Mouse (Mus musculus) ES-E14 (cell line): ENCODE measurements at regions not wholly inside any gene's neighbourhood (a gene's known extent, or its start where the extent isn't known, plus 50 kb on each side); places are given as distances from the start of the nearest gene placed in this dataset.

ENCODE experiments used
- DNase-seq: peaks from one replicate; pipeline ENCODE4 v3.0.0-alpha.2; 2013; ENCODE audit warnings: low read depth, low spot score
- H3K27ac ChIP-seq: 2 replicates; pipeline ENCODE4 v1.5.1; 2012; ENCODE audit warnings: low read depth, mild to moderate bottlenecking, low read length, moderate library complexity, mixed read lengths; ENCODE audit not compliant: poor library complexity, insufficient read depth, severe bottlenecking
- H3K36me3 ChIP-seq: 2 replicates; pipeline ENCODE4 v1.6.1; 2012; ENCODE audit warnings: mild to moderate bottlenecking, low read length, moderate library complexity, mixed read lengths; ENCODE audit not compliant: control insufficient read depth, poor library complexity, insufficient read depth, severe bottlenecking
- H3K4me1 ChIP-seq, 2 experiments: fragments of 150-350 bp in 1 of 2; sonication (generic) in 1 of 2; 2 replicates each; pipeline ENCODE4 v1.6.1; 2012; ENCODE audit warnings: low read length in 2 of 2, mild to moderate bottlenecking in 1 of 2, mixed read lengths in 1 of 2; ENCODE audit not compliant: control insufficient read depth in 2 of 2, insufficient read depth in 2 of 2, poor library complexity in 1 of 2
- H3K4me3 ChIP-seq, 2 experiments: fragments of 150-350 bp in 1 of 2; sonication (generic) in 1 of 2; 2 replicates each; pipeline ENCODE4 v1.5.1; 2012; ENCODE audit warnings: low read length in 2 of 2, low read depth in 1 of 2, mild to moderate bottlenecking in 1 of 2, mixed read lengths in 1 of 2; ENCODE audit not compliant: insufficient read depth in 1 of 2, poor library complexity in 1 of 2, severe bottlenecking in 1 of 2
- H3K9ac ChIP-seq: 2 replicates; pipeline ENCODE4 v1.6.1; 2012; ENCODE audit warnings: low read depth, mild to moderate bottlenecking, low read length, mixed read lengths; ENCODE audit not compliant: poor library complexity, insufficient read depth, severe bottlenecking
- H3K9me3 ChIP-seq: fragments of 150-350 bp; sonication (generic); 2 replicates; pipeline ENCODE4 v1.6.1; 2012; ENCODE audit warnings: low read depth, mild to moderate bottlenecking, low read length; ENCODE audit not compliant: control insufficient read depth, insufficient read depth
- CHD2 ChIP-seq: IDR thresholded peaks from 2 replicates; pipeline ENCODE4 v1.6.1; 2014; ENCODE audit warnings: mild to moderate bottlenecking, low read depth, low read length, inconsistent platforms
- HCFC1 ChIP-seq: IDR thresholded peaks from 2 replicates; pipeline ENCODE4 v1.6.1; 2012; ENCODE audit warnings: low read length, inconsistent platforms, borderline replicate concordance; ENCODE audit not compliant: insufficient read depth
- MAFK ChIP-seq: IDR thresholded peaks from 2 replicates; pipeline ENCODE4 v1.6.1; 2014; ENCODE audit warnings: mild to moderate bottlenecking, low read depth, low read length, inconsistent platforms; ENCODE audit not compliant: insufficient read depth
- ZC3H11A ChIP-seq: IDR thresholded peaks from 2 replicates; pipeline ENCODE4 v1.6.1; 2012; ENCODE audit warnings: low read depth, mild to moderate bottlenecking, inconsistent platforms, low read length, borderline replicate concordance
- ZNF384 ChIP-seq: IDR thresholded peaks from 2 replicates; pipeline ENCODE4 v1.6.1; 2012; ENCODE audit warnings: low read depth, low read length, inconsistent platforms
- in situ Hi-C, 2 experiments: fragments of 600-800 bp; cut with MboI; formaldehyde crosslinking; loops; one replicate each; pipeline ENCODE4 v1.15.1; 2025; ENCODE audit warnings: low sequenced_read_pairs in 2 of 2, inconsistent platforms in 1 of 2; ENCODE audit not compliant: unreplicated experiment in 2 of 2

DNA sequence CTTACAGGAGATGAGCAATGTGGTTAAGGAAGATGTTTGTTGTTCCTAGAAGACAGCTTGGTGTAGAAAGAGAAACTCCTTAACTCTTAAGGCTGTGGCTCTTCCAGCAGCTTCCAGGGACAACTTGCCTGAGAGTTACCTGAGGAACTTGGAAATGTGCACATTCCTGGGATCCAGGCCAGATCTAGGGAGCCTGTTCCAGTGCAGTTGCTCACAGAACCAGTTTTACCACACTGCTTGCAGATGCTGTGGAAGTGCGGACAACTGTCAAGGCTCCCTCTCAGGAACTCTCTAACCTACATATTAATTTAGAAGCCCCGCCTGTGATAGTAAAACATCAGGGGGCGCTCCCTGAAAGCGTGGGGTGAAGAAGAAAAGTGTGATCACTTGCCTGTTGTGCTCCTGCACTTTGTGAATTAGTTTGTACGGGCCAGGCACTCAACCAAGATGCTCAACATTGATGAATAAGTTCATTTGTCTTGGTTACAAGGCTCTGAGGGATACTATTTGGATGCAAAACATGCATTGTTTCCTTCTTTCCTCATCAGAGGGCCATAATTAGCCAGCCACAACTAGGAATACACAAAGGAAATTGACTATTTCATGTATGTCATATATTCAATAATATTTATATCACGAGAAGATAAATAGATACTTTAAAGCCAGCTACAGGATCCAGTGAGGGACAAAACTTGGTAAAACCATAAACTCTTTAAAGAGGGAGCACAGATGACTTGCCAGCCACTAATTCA, 357.1 kb upstream of the Adgrl2 start:
- no peak overlapping the region for H3K27ac ChIP-seq
- H3K36me3 ChIP-seq: no peaks in the 10 kb centered on the region
- in situ Hi-C loops: no loop called here
- peaks cover 0 to 3% of the 10 kb centered on the region in 2 experiments; a peak in 1 of 4 replicates for H3K4me1 ChIP-seq
- no peaks in the 10 kb centered on the region for H3K9me3 ChIP-seq
- no peak for DNase-seq
- H3K9ac ChIP-seq: no peak overlapping the region
- TF ChIP-seq CHD2 (no peak), HCFC1 (no peak), ZC3H11A (no peak), MAFK (no peak), ZNF384 (no peak)
- H3K4me3 ChIP-seq: no peak overlapping the region

DNA sequence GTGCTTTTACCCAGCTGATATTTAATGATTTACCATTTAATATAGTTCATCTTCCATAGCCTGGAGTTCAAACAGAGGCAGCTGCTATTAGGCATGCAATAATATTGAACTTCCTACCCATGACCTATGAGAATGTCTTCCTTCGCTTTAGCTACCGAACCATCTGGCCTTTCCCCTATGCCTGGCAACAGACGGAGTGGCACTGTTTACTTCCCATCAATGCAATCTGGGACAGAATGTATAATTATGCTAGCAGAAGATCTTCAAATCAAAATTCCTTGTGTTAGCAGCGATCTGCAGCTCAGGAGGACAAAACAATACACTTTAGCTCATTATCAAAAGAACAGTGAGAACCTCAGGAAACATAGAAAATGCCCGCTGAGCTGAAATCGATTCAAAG, 352.2 kb upstream of the Adgrl2 start:
- H3K4me1 ChIP-seq: peaks cover 0 to 3% of the 10 kb centered on the region in 2 experiments; a peak in 1 of 4 replicates
- in situ Hi-C loops: no loop called here
- H3K4me3 ChIP-seq: no peak overlapping the region
- no peaks in the 10 kb centered on the region for H3K36me3 ChIP-seq
- no peak for DNase-seq
- TF ChIP-seq MAFK (no peak), ZC3H11A (no peak), CHD2 (no peak), HCFC1 (no peak), ZNF384 (no peak)
- H3K9me3 ChIP-seq: no peaks in the 10 kb centered on the region
- H3K9ac ChIP-seq: no peak overlapping the region
- H3K27ac ChIP-seq: no peak overlapping the region

DNA sequence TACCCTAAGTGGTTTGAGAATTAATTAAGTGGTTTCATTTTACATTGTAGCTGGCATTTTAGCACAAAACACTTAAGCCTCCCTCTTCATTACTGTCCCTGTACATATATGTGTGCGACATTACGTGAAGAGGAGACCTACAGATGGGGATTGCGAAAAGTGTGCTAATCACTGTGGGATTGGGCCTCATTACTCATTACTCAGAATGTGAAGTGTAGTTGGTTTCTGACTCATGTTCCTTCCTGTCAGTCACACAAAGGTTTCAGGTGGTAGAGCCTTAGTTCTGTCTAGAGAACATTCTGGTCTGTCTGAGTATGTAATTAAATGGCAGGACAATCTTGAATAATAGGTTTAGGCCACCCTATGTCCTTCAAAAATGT, 349.0 kb upstream of the Adgrl2 start:
- H3K9me3 ChIP-seq: no peaks in the 10 kb centered on the region
- H3K4me1 ChIP-seq: no peaks in the 10 kb centered on the region
- H3K36me3 ChIP-seq: no peaks in the 10 kb centered on the region
- no peak overlapping the region for H3K9ac ChIP-seq
- H3K27ac ChIP-seq: no peak overlapping the region
- TF ChIP-seq CHD2: no peak
- TF ChIP-seq MAFK: no peak
- TF ChIP-seq ZC3H11A: no peak
- no peak for TF ChIP-seq HCFC1
- TF ChIP-seq ZNF384: no peak
- DNase-seq: no peak
- no peak overlapping the region for H3K4me3 ChIP-seq
- in situ Hi-C loops: no loop called here

DNA sequence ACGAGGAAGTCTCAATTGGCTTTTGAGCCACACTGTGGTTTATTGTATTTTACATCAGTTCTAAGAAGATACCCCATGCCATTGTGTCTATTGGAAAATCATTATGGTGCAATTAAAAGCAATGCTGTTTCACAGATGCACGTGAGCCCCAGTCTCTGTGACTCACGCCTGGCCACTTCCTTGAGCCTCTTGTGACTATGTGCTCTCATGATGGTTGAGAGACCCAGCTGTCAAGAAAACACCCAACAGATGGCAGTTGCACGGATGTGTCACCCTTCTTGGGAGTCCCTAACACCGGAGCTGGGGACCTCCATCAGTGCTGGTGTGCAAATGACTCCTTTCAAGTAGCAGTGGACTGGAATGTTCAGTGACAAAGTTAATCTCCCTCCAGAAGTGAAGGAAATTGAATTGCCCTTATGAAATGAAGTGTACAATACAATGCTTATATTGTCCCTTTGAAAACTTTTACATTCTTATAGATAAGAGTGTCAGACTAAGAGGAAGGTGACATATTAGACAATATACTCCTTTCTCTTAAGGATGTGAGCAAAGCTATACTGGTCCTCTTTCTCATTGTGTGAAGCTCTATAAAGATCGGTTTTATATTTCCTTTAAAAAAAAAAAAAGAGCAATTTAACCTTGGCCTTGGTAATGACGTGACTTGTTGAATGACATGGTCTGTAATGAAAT, 348.5 kb upstream of the Adgrl2 start:
- no peak for TF ChIP-seq ZNF384
- TF ChIP-seq ZC3H11A: no peak
- no peak for TF ChIP-seq CHD2
- TF ChIP-seq HCFC1: no peak
- TF ChIP-seq MAFK: no peak
- DNase-seq: no peak
- no peak overlapping the region for H3K4me3 ChIP-seq
- no peaks in the 10 kb centered on the region for H3K36me3 ChIP-seq
- H3K9ac ChIP-seq: no peak overlapping the region
- H3K9me3 ChIP-seq: no peaks in the 10 kb centered on the region
- H3K27ac ChIP-seq: no peak overlapping the region
- H3K4me1 ChIP-seq: no peaks in the 10 kb centered on the region
- in situ Hi-C loops: no loop called here
